Mouse (Mus musculus) retina, embryonic 14.5 days (tissue): Measurements from ENCODE around the gene Stam2.

ENCODE experiments used
- DNase-seq: peaks from one replicate; pipeline ENCODE4 v3.0.0-alpha.2; 2015; ENCODE audit warnings: low spot score

Gene Stam2

GRCm38 (mm10) chr2:52730891-52731290 lies 11.2 kb downstream of the Stam2 start:
- no peak for DNase-seq

- DNase-seq = peak; percentile 33
These were observed 21.7 kb downstream of the Stam2 start for GRCm38 (mm10) chr2:52720231-52721025.

GRCm38 (mm10) chr2:52717076-52717475 lies 25.0 kb downstream of the Stam2 start:
- no peak for DNase-seq

- DNase-seq = no peak
These were observed 26.5 kb downstream of the Stam2 start for GRCm38 (mm10) chr2:52715538-52715937.

GRCm38 (mm10) chr2:52714111-52714510 lies 28.0 kb downstream of the Stam2 start:
- no peak for DNase-seq

- DNase-seq = no peak
These were observed 31.3 kb downstream of the Stam2 start for GRCm38 (mm10) chr2:52710804-52711203.

- DNase-seq = no peak
These were observed 32.7 kb downstream of the Stam2 start for GRCm38 (mm10) chr2:52709417-52709816.

- no peak for DNase-seq
These were observed 40.6 kb downstream of the Stam2 start for GRCm38 (mm10) chr2:52701368-52702036.

- no peak for DNase-seq
These were observed 41.7 kb downstream of the Stam2 start for GRCm38 (mm10) chr2:52700352-52700751.

- DNase-seq = no peak
These were observed 47.5 kb downstream of the Stam2 start for GRCm38 (mm10) chr2:52694604-52695003.

- no peak for DNase-seq
These were observed 50.3 kb downstream of the Stam2 start for GRCm38 (mm10) chr2:52691745-52692144.

GRCm38 (mm10) chr2:52686601-52687000 lies 55.5 kb downstream of the Stam2 start:
- DNase-seq = no peak

GRCm38 (mm10) chr2:52677589-52677988 lies 64.5 kb downstream of the Stam2 start:
- no peak for DNase-seq

- DNase-seq = peak; percentile 8
These were observed 65.2 kb downstream of the Stam2 start for GRCm38 (mm10) chr2:52676913-52677303.

- peak; percentile 71 for DNase-seq
These were observed 65.8 kb downstream of the Stam2 start, which contains the start of gene Cacnb4 for GRCm38 (mm10) chr2:52676023-52676912. Gene Cacnb4 (minus strand): TSS chr2:52676831.

GRCm38 (mm10) chr2:52675278-52675987 lies 66.6 kb downstream of the Stam2 start:
- peak; percentile 36 for DNase-seq

GRCm38 (mm10) chr2:52674886-52675277 lies 67.2 kb downstream of the Stam2 start:
- peak; percentile 52 for DNase-seq

GRCm38 (mm10) chr2:52673172-52673571 lies 68.9 kb downstream of the Stam2 start:
- DNase-seq = no peak

- no peak for DNase-seq
These were observed 71.3 kb downstream of the Stam2 start for GRCm38 (mm10) chr2:52670733-52671132.

GRCm38 (mm10) chr2:52668480-52668879 lies 73.6 kb downstream of the Stam2 start:
- DNase-seq = no peak

GRCm38 (mm10) chr2:52656722-52657121 lies 85.4 kb downstream of the Stam2 start:
- DNase-seq = no peak

- DNase-seq = no peak
These were observed 87.5 kb downstream of the Stam2 start for GRCm38 (mm10) chr2:52654541-52654940.
